Mouse (Mus musculus) 3134 (cell line): ENCODE results near the gene Plekha5.

Experiments
- DNase-seq: peaks from one replicate; pipeline ENCODE4 v3.0.0-alpha.2; 2011; ENCODE audit warnings: low spot score; ENCODE audit not compliant: insufficient read length; ENCODE audit errors: extremely low read depth

The Plekha5 gene

DNA sequence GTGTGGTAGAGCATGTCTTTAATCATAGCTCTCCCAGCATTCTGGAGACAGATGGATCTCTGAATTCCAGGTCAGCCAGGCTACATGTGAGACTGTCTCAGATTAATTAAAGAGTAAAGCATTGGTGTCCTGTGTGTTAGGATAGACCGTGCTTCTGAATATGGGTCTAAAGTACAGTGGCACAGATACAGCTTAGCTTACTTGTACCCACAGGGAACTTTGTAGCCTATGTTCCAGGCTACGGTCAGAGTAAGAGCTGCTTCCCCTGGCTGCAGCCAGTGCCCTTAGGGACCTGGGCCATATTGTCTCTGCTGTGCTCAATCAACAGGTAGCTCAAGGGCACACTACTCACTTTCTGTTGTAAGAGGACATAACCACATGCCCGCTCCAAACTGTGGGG is 30.5 kb downstream of the Plekha5 start:
- no peak for DNase-seq

DNA sequence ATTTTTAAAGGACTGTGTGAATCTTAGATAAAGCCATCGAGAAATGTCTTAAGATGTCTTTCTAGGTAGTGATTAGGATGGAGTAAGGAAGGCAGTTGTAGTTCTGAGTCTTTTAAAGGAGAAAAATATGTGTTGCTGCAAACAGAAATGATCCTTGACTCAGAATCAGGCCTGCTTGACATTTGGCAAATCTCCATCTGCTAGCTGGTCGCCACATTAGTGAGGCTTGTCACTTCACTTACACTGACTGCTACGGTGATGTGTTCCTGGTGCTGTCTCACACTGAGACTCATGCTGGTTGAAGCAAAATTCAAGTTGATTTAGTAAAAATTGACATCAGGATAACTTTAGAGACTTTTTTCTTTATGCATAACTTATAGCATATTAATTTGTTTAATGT is 32.0 kb downstream of the Plekha5 start:
- no peak for DNase-seq

DNA sequence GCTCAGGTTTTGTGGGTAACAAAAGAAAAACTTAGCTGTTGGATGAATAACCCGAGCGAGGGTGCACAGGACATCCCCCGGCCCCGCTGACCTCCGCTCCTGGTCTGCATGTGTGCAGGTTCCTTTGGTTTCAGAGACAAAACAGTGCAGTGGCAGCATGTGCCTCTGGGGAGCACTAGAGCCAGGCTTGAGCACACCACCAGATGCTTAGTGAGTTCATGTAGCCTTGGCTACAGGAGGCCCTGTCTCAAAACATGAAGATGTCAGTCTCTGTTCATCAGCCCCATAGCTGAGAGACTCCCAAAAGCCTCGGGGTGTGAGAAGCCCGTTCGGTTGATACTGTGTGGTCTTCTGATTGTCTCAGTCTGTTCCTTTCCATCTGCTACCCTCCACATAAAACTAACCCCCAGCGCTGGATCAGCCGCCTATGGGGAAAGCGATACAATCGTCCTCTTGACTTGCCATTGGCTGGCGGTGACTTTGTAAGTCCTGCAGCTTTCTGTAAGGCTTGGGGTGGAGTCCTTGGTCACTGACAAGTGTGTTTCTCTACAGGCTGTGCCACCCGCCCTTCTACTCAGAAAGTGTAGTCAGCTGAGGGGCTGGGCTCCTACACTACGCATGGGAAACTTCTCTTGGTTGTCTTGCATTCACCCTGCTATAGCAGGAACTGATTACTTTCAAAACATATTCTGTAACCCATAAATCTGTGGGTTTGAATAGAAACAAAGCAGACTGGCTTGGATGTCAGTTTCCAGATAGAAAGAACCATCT is 32.7 kb downstream of the Plekha5 start:
- DNase-seq = no peak

DNA sequence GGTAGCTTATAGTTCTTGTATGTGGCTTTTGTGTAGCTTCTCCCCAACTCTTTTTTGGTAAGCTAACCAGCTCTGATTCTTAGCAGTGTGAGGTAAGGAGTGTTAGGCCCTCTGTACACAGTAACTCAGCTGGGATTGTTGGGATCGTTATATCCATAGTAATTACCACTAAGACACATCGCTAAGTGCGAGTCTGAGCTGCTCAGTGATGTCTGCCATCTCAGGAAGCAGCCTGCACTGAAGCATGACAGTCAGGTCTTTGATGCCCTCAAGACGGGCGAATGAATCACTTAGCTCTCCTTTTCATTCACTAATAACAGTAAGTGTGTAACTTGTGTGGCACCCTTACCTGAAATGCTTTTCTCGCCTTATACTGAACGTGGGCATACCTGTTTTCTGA is 36.5 kb downstream of the Plekha5 start:
- DNase-seq = no peak

DNA sequence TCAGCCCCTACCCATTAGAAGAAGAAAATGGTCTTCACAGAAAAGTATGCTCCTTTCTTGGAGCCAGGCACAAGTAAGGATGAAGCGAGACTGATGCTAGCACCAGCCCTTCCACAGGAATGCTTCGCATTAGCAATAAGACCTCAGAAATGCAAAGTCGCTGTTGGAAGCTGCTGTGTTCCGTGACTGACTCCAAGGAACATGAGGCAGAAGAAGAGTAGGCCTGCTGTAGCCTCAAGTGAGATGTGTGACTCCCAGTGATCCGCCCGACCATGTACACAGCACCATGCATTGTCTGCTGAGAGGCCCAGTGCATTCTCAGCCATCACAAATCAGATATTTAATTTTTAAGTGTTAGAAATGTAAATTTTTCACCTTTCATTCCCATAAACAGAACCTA is 41.0 kb downstream of the Plekha5 start:
- no peak for DNase-seq

DNA sequence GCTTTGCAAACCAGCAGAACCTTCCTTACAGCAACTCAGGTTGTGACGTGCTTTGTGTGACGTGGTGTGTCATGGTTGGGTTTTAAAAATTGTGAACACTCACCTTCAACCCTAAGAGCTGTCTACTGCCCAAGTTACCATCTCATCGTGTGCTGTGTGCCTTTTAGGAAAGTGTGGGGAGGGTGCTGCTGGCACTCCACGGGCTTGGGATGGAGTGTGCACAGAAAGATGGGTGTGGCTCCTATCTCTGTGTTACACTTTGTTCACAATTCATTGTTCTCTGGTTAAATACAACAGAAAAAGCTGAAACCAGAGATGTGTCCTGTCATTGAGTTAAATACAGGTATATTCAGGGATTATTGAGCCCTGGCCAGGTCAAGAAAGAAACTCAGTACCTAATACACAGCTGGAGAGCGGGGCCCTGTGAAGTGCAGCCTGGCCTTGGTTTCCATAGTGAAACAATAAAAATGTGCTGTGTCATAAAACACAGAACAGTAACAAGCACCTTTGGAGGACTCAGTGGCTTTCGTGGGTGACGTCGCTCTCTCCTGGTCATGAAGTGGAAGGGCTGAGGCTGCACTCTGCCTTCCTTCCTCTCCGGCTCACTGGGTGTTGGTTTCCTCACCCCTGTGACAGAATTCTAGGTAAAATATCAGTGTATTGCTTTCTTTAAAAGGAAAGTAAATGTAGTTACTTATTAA is 42.2 kb downstream of the Plekha5 start:
- DNase-seq = no peak

DNA sequence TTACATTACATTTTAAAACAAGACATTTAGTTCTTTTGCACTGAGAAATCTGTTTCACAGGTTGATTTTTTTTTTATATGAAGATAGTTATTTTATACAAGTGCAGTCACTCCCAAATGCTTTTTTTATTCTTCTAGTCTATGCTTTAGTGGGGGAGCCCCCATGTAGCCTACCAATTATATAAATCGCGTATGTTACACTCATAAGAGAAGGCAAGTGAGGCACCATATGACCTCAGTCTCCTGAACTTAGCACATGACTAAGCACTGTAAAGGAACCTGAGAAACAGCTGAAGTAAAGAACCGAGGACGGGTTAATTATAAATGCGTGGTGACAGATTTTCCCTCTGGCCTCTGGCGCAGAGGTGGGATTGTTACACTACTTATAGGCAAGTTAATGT is 43.0 kb downstream of the Plekha5 start:
- no peak for DNase-seq

DNA sequence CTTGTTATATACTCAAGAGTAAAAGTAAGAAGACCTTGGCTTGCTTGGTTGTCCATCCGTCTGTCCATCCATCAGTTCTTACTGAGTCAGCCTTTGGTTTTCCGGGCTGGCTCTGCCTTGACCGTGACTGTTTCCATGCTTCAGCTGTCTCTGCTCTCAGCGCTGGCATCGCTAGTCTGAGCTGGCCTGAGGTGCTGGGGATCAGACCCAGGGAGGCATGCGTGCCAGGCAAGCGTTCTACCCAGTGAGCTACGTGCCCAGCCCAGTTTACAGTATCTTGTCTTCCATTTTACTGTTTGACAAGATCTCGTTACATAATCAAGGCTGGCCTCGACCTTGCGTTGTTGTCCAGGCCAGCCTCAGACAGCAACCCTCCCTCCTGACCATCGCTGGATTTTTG is 44.0 kb downstream of the Plekha5 start:
- DNase-seq = no peak

DNA sequence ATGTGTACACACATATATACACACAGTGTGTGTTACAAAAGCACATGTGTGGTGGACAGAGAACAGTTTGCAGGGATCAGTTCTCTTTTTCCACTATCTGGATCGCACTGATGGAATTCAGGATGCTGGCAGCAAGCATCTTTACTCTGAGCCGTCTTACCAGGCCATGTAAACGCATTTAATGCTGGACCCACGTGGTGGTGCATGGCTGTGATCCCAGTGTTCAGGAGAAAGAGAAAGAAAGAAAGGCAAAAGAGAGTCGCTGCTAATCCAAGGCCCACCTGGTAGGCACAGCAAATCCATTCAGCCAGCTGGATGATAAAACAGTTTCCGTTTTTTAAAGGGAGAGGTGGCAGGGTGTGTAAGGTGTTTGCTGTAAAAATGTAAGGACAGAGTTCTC is 45.9 kb downstream of the Plekha5 start:
- no peak for DNase-seq

DNA sequence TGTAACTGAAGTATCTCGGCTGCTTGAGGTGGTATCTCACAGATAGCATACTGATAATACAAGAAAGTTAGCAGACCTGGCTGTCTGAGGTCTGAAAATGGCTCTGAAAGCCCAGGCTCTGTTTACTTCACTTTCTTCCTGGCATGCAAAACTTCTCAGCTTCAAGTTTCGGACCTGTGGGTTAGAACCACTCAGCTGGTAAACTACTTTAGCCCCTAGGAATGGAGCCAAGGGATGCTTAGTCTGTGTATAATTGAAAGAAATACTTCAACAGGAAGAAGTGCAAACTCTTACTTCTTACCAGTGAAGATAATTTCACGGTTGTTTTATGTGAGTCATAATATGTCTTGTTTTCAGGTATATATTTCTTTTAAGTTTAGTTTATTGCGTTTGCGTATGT is 47.9 kb downstream of the Plekha5 start:
- no peak for DNase-seq

DNA sequence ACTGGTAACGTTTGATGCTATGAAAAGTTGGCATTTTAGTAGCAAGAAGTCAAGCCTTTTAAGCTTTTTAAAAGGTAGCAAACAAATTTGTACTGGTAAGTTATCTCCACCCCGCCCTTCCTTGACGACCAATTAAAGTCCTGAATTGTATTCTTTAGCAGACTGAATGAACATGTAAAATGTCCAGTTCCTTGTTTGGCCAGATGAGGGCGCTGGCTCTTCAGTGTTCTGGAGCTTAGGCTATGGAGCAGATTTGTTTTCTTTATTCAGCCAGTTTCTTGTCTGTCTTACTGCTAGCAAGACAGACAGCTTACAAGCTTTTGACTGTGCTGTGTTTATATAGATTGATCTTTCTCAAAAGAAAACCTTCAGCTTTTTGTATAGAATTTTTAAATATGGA is 48.5 kb downstream of the Plekha5 start:
- no peak for DNase-seq

DNA sequence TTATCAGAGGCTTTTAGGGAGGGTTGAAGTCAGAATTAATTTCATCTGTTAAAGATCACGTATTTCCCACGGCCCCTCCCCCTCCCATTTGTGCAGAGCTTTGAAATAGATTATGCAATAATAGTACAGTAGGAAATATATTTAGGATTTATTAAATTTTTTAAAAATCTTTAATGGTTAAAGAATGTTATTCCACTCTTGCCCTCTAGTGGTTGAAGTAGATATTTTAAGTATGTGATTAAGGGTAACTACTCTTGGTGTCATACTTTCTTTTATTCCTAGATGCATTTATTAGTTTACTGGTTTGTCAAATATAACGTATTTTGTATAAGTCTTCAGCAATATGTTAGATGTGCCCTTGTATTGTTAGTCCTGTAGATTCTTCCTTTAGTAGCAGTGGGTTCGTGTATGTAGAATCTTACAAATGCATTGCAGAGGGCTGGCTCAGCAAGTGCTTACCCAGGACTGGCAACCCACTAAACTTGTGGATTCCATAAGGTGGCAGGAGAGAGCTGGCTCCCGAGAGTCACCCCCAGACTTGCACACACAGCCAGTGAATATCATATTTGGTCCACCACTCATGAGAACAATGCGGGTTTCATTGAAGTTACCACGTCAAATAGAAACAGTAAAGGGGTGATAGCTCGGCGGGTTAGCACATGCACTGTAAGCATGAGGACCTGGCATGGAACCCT is 51.7 kb downstream of the Plekha5 start:
- no peak for DNase-seq

DNA sequence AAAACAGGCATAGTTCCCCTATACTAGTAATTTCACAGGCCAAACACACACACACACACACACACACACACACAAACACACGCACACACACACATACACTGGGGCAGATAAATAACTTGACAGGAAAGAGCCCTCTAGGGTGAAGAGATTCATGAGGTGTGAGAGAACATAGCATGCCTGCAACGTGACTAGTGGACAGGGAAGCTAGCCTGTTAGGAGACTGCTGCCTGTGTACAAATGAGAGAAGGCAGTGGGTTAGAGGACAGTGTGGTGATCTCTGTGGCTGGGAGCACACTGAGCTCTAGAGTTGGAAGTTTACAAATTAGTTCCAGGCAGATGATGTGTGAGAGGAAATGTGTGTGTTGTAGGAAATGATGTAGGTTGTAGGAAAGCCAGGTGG is 53.1 kb downstream of the Plekha5 start:
- no peak for DNase-seq

DNA sequence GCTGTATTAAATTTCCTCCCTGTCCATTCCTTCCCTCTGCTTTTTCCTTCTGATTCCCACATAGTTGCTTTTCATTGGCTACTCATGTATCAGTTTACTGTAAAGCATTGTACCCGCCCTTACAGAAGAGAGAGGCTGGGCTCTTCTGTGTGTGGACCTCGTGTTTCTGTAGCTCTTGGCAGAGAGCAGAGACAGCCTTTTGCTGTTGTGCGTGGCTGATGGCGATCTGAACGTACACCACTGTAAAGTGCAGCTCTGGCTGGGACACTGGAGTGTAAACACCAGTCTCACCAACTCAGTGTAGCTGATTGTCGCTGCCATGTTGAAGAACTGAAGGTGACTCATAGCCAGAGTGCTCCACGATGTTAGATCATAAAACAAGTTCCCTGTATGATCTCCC is 54.2 kb downstream of the Plekha5 start:
- DNase-seq = no peak

DNA sequence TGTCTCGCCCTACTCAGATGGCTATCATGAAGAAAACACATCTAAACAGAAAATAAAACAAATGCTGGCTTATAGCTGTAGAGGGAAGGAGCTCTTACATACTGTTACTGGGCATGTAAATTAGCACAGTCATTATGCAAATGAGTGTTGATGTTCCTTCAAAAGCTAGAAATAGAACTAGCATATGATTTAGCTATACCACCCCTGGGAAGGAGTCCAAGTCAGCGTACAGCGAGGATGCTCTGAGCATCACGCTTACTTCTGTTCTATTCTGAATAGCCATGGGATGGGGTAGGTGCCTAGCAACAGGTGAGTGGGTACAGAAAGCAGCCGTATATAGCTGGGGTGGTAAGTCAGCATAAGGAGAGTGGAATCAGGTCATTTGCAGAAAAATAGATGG is 55.1 kb downstream of the Plekha5 start:
- no peak for DNase-seq

DNA sequence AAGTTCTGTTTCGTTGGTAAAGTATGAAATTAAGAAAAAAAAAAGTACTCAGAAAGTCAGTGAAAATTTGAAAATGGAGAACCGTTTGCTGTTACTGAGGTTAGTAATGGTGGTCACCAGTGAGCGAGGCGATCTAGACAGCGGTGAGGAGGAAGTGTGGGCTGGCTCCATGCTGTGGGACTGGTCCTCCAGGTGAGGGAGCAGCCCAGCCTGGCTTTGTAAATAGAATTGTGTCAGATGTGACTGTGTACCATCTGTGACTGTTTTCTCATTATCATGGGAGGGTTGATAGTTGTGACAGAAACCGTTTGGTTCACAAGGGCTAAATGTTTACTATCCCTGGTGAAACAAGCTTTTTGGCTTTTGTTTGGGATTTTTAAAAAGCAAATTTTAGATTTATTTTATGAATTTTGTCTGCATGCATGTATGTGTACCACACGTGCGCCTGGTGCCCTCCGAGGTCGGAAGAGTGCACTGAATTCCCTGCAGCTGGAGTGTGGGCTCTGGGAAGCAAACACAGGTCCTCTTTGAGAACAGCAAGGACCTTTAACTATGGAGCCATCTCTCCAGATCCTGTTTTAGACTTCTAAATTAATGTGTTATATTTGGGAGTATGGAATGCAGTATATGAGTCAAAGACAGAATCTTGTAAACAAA is 56.7 kb downstream of the Plekha5 start:
- DNase-seq = no peak

DNA sequence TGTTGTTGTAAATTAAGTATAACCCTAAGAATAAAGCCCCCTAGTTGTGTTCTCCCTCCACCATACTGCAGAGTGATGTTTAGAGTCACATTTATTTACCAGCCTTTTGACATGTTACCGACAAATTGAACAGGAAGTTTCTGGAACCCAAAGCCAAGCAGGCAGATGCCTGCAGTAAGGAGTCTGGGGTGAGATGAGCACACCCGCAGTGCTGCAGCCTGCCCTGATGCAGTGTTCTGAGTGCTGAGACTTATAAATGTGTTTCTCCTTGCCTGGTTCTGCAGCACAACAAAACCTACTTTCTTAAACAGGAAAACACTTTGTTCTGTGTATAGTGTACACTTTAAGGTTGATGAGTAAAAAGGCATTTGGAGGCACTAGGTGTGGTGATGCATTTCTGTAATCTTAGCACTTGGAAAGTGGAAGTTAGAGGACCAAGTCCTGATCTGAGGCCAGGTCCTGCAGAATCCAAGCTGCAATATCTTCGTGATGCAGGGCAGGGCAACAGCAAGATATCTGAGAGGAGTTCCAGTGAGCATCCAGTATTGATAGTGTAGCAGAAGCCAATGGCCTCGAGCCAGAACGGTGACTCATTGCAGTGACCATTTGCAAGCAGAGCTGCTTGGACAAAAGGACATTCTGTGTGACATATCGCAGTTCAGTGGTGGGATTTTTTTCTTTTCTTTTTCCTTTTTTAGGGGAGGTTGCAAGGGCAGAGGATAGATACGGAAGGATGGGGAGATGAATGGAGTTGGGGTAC is 58.0 kb downstream of the Plekha5 start:
- DNase-seq = peak; percentile 46

DNA sequence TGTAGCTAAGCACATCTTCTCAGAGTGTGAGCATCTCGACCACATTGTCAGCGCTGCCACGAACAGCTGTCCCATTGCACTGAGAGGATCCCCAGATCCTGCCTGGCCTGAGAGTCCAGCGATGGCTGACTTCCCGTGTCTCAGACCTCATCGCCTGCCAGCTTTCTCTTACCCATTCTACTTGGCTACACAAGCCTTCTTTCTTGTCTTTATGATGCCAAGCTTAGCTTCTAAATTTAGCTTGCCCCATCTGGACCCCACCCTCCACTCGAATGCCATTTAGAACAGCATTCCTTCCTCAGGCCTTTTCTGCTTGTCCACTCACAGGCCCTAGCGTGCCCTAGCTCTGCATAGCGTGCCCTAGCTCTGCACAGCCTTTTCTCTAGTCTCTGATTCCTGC is 60.3 kb downstream of the Plekha5 start:
- no peak for DNase-seq

DNA sequence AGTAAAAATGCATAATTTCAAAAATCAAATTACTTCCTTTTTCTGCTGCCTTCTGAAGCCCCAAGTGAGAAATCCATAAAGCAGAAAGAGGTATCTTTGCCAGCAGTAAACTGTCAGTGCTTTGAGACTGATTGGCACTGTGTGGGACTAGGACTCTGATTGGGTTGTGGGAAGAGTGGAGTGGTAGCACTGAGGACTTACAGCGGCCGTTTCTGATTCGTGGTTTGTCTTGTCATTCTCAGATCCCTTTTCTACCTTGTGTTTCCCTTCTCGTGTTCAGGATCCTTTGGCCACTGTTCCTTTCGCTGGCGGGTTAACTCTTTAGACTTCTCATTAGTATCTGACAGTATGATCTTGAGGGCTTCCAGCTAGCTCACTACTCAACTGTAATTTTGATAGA is 61.8 kb downstream of the Plekha5 start:
- DNase-seq = no peak

DNA sequence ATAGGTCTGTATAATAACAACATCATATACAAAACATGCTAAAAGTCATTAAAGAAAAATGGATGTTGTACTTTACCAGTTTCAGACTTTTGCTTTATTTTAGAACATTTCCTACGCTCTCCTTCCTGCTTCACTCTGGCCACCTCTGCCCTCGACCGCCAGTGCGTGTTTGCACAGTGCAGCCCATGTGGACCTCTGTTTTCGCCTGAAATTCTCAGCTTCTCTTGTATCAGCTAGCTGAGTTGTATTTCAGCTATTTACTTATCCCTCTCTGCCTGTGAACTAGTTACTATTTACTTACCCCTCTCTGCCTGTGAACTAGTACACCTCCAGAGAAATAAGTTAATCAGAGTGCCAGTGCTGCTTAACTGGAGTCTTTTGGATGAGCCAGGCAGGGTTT is 62.8 kb downstream of the Plekha5 start:
- no peak for DNase-seq

DNA sequence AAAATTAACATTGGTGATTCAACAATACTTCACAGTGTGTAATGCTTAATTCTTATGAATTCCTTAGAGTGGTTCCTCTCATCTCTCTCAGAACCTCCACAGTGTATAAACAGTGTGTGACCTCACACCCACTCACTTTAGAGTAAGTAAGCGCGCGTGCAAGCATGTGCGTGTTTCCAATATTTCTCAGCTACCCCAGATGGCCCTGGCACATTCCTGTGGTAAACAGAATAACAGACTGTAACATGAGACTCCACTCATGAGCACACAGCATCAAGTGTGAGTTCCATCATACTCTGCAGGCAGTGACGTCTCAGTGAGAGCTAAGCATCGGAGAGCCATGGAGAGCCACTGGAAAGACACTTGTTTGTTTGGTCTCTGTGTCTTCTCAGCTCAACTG is 63.6 kb downstream of the Plekha5 start:
- no peak for DNase-seq
